Mouse (Mus musculus) neural tube, embryonic 12.5 days (tissue): ENCODE data around the gene Bahd1. TPM values are rescaled to one million over a fixed set of nuclear protein-coding genes. Genes with fewer than 3 reads are reported as not detected.
A peak's percentile ranks its signal among the peaks of the same experiment; 100 is the strongest.

Experiments
- ATAC-seq: fragments of 200-750 bp; cut with Nextera tagmentation; 2 replicates; pipeline ENCODE4 v1.8.0; 2017; ENCODE audit warnings: low read depth, mild to moderate bottlenecking, moderate TSS enrichment, moderate library complexity; ENCODE audit not compliant: low FRiP score
- H3K27ac ChIP-seq: fragments of 300-500 bp; sonication (generic); 2 replicates; pipeline ENCODE4 v1.5.1; 2016
- H3K27me3 ChIP-seq: fragments of 300-500 bp; sonication (generic); replicated peaks from 2 replicates; pipeline ENCODE4 v1.6.1; 2016; ENCODE audit warnings: mild to moderate bottlenecking
- H3K36me3 ChIP-seq: fragments of 300-500 bp; sonication (generic); 2 replicates; pipeline ENCODE4 v1.6.1; 2016; ENCODE audit warnings: mild to moderate bottlenecking
- H3K4me1 ChIP-seq: fragments of 300-500 bp; sonication (generic); 2 replicates; pipeline ENCODE4 v1.6.1; 2016
- H3K4me2 ChIP-seq: fragments of 300-500 bp; sonication (generic); replicated peaks from 2 replicates; pipeline ENCODE4 v1.6.1; 2016; ENCODE audit warnings: mild to moderate bottlenecking
- H3K4me3 ChIP-seq: fragments of 300-500 bp; sonication (generic); 2 replicates; pipeline ENCODE4 v1.5.1; 2016
- H3K9ac ChIP-seq: fragments of 300-500 bp; sonication (generic); 2 replicates; pipeline ENCODE4 v1.6.1; 2016; ENCODE audit warnings: mild to moderate bottlenecking
- H3K9me3 ChIP-seq: fragments of 300-500 bp; sonication (generic); 2 replicates; pipeline ENCODE4 v1.6.1; 2016; ENCODE audit warnings: mild to moderate bottlenecking
- WGBS: fragments of 180-500 bp; shearing (Covaris S2); methylation state at CpG from one replicate; pipeline ENCODE4 v1.1.7; 2016; 5-methylcytosine and 5-hydroxymethylcytosine counted together
- polyA plus RNA-seq: library from polyadenylated mRNA; unstranded; fragments of >200 nt; fragmentation: Nextera tagmentation; extraction: Ambion mirVana; gene quantifications from 2 replicates; pipeline ENCODE4 v1.2.1, GENCODE M21; 2016

Gene Bahd1
- polyA plus RNA-seq, 1 experiment from 2014 or later: 8.1 TPM

- peak; percentile 80 for ATAC-seq
- H3K27ac ChIP-seq: no peak overlapping the region
- H3K36me3 ChIP-seq: peaks cover 12% of the 10 kb centered on the region; the same call in 1 of the 2 replicates
- H3K4me2 ChIP-seq: peak overlapping the region; percentile 73
- peak overlapping the region; percentile 40; the same call in 1 of the 2 replicates for H3K9ac ChIP-seq
- H3K27me3 ChIP-seq: 0 out of 2 replicates have a peak, but pooled peaks cover 5% of the 10 kb centered on the region
- no peaks in the 10 kb centered on the region for H3K9me3 ChIP-seq
- WGBS: 2% methylated on average over 32 of the region's 32 CpGs
- peaks cover 6% of the 10 kb centered on the region; the same call in 1 of the 2 replicates for H3K4me1 ChIP-seq
- H3K4me3 ChIP-seq: peak overlapping the region; percentile 28; the same call in 1 of the 2 replicates
These were observed 17.1 kb upstream of the Bahd1 start for GRCm38 (mm10) chr2:118882840-118883679.

GRCm38 (mm10) chr2:118887440-118887839, 12.7 kb upstream of the Bahd1 start:
- no peak overlapping the region for H3K27ac ChIP-seq
- H3K36me3 ChIP-seq: no peaks in the 10 kb centered on the region
- no peak for ATAC-seq
- H3K4me2 ChIP-seq: no peak overlapping the region; the same call in 1 of the 2 replicates
- H3K27me3 ChIP-seq: 0 out of 2 replicates have a peak, but pooled peaks cover 11% of the 10 kb centered on the region
- H3K9ac ChIP-seq: no peak overlapping the region
- H3K9me3 ChIP-seq: no peaks in the 10 kb centered on the region
- peaks cover 6% of the 10 kb centered on the region; the same call in 1 of the 2 replicates for H3K4me1 ChIP-seq
- 82% methylated on average over 13 of the region's 13 CpGs for WGBS
- H3K4me3 ChIP-seq: no peak overlapping the region

GRCm38 (mm10) chr2:118887845-118888548, 12.2 kb upstream of the Bahd1 start:
- Histone ChIP-seq H3K4me3 (no peak overlapping the region), H3K27me3 (0 out of 2 replicates have a peak, but pooled peaks cover 13% of the 10 kb centered on the region), H3K36me3 (no peaks in the 10 kb centered on the region), H3K4me1 (peaks cover 4% of the 10 kb centered on the region; the same call in 1 of the 2 replicates), H3K9ac (no peak overlapping the region), H3K9me3 (no peaks in the 10 kb centered on the region), H3K4me2 (peak overlapping the region; percentile 33), H3K27ac (no peak overlapping the region)
- 42% methylated on average over 14 of the region's 14 CpGs for WGBS
- no peak for ATAC-seq

- Histone ChIP-seq H3K9me3 (no peaks in the 10 kb centered on the region), H3K36me3 (no peaks in the 10 kb centered on the region), H3K27me3 (peaks cover 33% of the 10 kb centered on the region), H3K4me2 (no peak overlapping the region), H3K4me3 (no peak overlapping the region), H3K4me1 (peaks cover 4% of the 10 kb centered on the region), H3K9ac (no peak overlapping the region), H3K27ac (no peak overlapping the region)
- ATAC-seq: no peak
- WGBS: 89% methylated on average over 4 of the region's 4 CpGs
These were observed 9.0 kb upstream of the Bahd1 start for GRCm38 (mm10) chr2:118891173-118891572.

GRCm38 (mm10) chr2:118895990-118896913, 3.9 kb upstream of the Bahd1 start:
- H3K9me3 ChIP-seq: no peaks in the 10 kb centered on the region
- peak overlapping the region; percentile 38 for H3K4me3 ChIP-seq
- H3K4me1 ChIP-seq: peaks cover 44% of the 10 kb centered on the region
- peaks cover 76% of the 10 kb centered on the region for H3K27me3 ChIP-seq
- H3K27ac ChIP-seq: no peak overlapping the region
- H3K36me3 ChIP-seq: no peaks in the 10 kb centered on the region
- 0 out of 2 replicates have a peak overlapping the region, but pooled peaks have one; percentile 47 for H3K9ac ChIP-seq
- WGBS: under 1% methylated on average over 38 of the region's 38 CpGs
- H3K4me2 ChIP-seq: peak overlapping the region; percentile 73
- ATAC-seq: no peak

- no peaks in the 10 kb centered on the region for H3K36me3 ChIP-seq
These were observed 3.3 kb upstream of the Bahd1 start for GRCm38 (mm10) chr2:118896914-118897291.

GRCm38 (mm10) chr2:118897392-118897791, 2.8 kb upstream of the Bahd1 start:
- 2% methylated on average over 7 of the region's 7 CpGs for WGBS
- Histone ChIP-seq H3K4me2 (peak overlapping the region; percentile 73), H3K4me1 (peaks cover 46% of the 10 kb centered on the region), H3K4me3 (peak overlapping the region; percentile 38), H3K27me3 (peaks cover 71% of the 10 kb centered on the region), H3K27ac (no peak overlapping the region), H3K9ac (0 out of 2 replicates have a peak overlapping the region, but pooled peaks have one; percentile 47), H3K36me3 (no peaks in the 10 kb centered on the region), H3K9me3 (no peaks in the 10 kb centered on the region)
- no peak for ATAC-seq

More at GRCm38 (mm10) chr2:118896914-118897291, 3.3 kb upstream of the Bahd1 start:
- no peak for ATAC-seq
- Histone ChIP-seq H3K27ac (no peak overlapping the region), H3K4me2 (peak overlapping the region; percentile 73), H3K9me3 (no peaks in the 10 kb centered on the region), H3K27me3 (peaks cover 74% of the 10 kb centered on the region), H3K4me3 (peak overlapping the region; percentile 38), H3K4me1 (peaks cover 44% of the 10 kb centered on the region), H3K9ac (0 out of 2 replicates have a peak overlapping the region, but pooled peaks have one; percentile 47)
- under 1% methylated on average over 13 of the region's 13 CpGs for WGBS

- H3K4me1 ChIP-seq: peaks cover 50% of the 10 kb centered on the region
- H3K9me3 ChIP-seq: no peaks in the 10 kb centered on the region
- H3K4me2 ChIP-seq: 0 out of 2 replicates have a peak overlapping the region, but pooled peaks have one; percentile 73
- no peak for ATAC-seq
- H3K9ac ChIP-seq: no peak overlapping the region
- no peak overlapping the region for H3K27ac ChIP-seq
- no peak overlapping the region for H3K4me3 ChIP-seq
- WGBS: under 1% methylated on average over 11 of the region's 11 CpGs
- H3K27me3 ChIP-seq: peaks cover 69% of the 10 kb centered on the region
- no peaks in the 10 kb centered on the region for H3K36me3 ChIP-seq
These were observed 2.4 kb upstream of the Bahd1 start for GRCm38 (mm10) chr2:118897808-118898207.

GRCm38 (mm10) chr2:118898771-118899170, 1.4 kb upstream of the Bahd1 start:
- 1% methylated on average over 4 of the region's 4 CpGs for WGBS
- Histone ChIP-seq H3K36me3 (no peaks in the 10 kb centered on the region), H3K27ac (no peak overlapping the region), H3K4me2 (no peak overlapping the region), H3K9me3 (no peaks in the 10 kb centered on the region), H3K4me3 (no peak overlapping the region), H3K4me1 (peaks cover 58% of the 10 kb centered on the region), H3K9ac (no peak overlapping the region), H3K27me3 (peaks cover 65% of the 10 kb centered on the region)
- no peak for ATAC-seq

GRCm38 (mm10) chr2:118899306-118899705, 871 bp upstream of the Bahd1 start:
- H3K4me3 ChIP-seq: no peak overlapping the region

GRCm38 (mm10) chr2:118900826-118901140, 606 bp downstream of the Bahd1 start:
- peaks cover 74% of the 10 kb centered on the region for H3K4me1 ChIP-seq
- H3K9me3 ChIP-seq: no peaks in the 10 kb centered on the region
- under 1% methylated on average over 11 of the region's 11 CpGs for WGBS
- ATAC-seq: peak; percentile 13; the same call in 1 of the 2 replicates
- H3K4me3 ChIP-seq: peak overlapping the region; percentile 92
- H3K27ac ChIP-seq: no peak overlapping the region
- peak overlapping the region; percentile 56 for H3K9ac ChIP-seq
- peaks cover 47% of the 10 kb centered on the region for H3K27me3 ChIP-seq
- H3K4me2 ChIP-seq: peak overlapping the region; percentile 99
- no peaks in the 10 kb centered on the region for H3K36me3 ChIP-seq

More at GRCm38 (mm10) chr2:118899306-118899705, 871 bp upstream of the Bahd1 start:
- Histone ChIP-seq H3K9me3 (no peaks in the 10 kb centered on the region), H3K9ac (no peak overlapping the region), H3K27me3 (peaks cover 60% of the 10 kb centered on the region), H3K4me1 (peaks cover 63% of the 10 kb centered on the region), H3K27ac (no peak overlapping the region), H3K4me2 (peak overlapping the region; percentile 99; the same call in 1 of the 2 replicates), H3K36me3 (no peaks in the 10 kb centered on the region)
- no peak for ATAC-seq
- 13% methylated on average over 7 of the region's 7 CpGs for WGBS
